Mouse (Mus musculus) NIH3T3 (cell line): ENCODE results near the gene 5330417C22Rik.
"Not testable (repeated sequence)": the region's sequence is repeated elsewhere in the genome, so short reads cannot be mapped to it uniquely, and the experiment has no call there.

Source experiments
- DNase-seq: peaks from one replicate; pipeline ENCODE4 v3.0.0-alpha.2; 2012; ENCODE audit warnings: low read depth

5330417C22Rik gene

DNA sequence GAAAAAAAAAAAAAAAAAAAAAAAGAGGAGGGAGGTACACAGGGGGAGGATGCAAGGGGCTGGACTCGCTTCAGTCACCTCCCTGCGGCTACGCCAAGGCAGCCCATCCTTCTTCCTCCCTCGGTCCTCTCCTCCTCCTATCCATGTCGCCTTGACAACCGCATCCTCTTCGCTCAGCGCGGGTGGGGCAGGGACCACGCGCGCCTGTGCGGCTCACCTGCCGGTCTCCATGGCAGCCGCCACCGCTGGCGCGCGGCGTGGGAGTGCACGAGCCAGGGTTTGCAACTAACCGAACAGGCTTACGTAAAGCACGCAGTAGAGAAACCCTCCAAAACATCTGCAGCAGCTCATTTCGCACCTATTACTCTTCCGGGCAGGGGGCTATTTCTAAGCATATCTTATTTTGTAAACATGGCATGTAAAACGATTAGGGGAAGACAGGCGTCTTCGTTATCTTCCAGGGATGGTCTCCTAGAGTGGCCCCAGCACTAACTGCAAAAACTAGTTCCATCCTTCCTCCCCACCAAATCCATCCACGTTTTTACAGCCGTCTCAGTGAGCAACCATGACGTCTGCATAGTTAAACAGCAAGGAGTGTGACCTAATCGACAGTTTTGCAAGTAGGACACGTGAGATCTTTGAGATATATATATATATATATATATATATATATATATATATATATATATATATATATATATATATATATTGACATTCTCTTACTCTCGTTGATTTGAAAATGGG is at the start of gene 5330417C22Rik:
TSS of gene 5330417C22Rik (minus strand) at position 20 of the 744 bp plus-strand sequence.
- DNase-seq: peak; percentile 13

- no peak for DNase-seq
Measured at GRCm38 (mm10) chr3:108584580-108584979, 48.2 kb upstream of the 5330417C22Rik start.

DNA sequence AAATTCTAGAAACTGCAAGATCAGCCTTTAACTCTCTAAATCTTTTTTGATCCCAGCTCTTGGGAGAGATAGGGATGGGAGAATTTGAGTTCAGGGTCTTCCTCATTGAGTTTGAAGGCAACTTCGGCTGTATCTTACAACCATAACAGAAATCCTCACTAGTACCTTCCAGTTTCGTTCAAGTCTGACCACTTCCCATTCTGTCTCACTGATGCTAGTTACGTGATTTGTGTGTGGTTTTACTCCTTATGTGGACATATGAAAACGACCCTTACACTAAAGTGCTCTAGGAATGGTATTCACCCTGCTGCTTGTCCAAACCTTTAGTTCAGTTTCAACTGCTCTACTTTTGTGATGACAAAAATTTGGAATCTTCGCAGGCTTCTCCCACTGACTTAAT is 37.7 kb upstream of the 5330417C22Rik start:
- no peak for DNase-seq

GRCm38 (mm10) chr3:108572309-108573010 is 36.1 kb upstream of the 5330417C22Rik start:
- DNase-seq: peak; percentile 49

GRCm38 (mm10) chr3:108571443-108572294 is 35.3 kb upstream of the 5330417C22Rik start, which contains the start of gene Taf13:
Taf13 (plus strand) TSS chr3:108571698.
- peak; percentile 98 for DNase-seq

DNA sequence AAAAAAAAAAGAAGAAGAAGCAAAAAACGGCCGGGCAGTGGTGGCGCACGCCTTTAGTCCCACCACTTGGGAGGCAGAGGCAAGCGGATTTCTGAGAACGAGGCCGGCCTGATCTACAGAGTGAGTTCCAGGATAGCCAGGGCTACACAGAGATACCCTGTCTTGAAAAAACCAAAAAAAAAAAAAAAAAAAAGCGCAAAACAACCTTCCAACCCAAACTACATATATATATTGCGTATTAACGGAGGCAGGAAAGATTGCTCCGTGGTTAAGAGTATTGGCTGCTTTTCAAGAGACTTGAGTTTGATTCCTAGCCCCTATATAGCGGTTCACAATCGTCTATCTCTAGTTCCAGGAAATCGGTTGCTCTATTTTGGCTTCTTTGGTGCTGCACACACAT is 34.5 kb upstream of the 5330417C22Rik start:
- DNase-seq: no peak

DNA sequence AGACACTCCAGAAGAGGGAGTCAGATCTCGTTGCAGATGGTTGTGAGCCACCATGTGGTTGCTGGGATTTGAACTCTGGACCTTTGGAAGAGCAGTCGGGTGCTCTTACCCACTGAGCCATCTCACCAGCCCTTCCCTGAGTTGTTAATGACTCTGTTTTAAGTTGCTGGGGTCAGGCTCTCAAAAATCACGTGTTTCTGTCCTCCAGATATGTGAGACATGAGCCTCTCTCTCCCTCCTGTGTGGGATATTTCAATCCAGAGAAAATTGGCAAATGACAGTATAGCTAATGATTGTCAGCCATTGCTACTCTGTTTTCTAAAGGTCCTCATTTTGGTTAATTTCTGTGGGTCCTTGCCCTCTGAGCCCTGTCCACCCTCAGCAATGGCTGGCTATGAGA is 33.3 kb upstream of the 5330417C22Rik start:
- DNase-seq: not testable (repeated sequence)

DNA sequence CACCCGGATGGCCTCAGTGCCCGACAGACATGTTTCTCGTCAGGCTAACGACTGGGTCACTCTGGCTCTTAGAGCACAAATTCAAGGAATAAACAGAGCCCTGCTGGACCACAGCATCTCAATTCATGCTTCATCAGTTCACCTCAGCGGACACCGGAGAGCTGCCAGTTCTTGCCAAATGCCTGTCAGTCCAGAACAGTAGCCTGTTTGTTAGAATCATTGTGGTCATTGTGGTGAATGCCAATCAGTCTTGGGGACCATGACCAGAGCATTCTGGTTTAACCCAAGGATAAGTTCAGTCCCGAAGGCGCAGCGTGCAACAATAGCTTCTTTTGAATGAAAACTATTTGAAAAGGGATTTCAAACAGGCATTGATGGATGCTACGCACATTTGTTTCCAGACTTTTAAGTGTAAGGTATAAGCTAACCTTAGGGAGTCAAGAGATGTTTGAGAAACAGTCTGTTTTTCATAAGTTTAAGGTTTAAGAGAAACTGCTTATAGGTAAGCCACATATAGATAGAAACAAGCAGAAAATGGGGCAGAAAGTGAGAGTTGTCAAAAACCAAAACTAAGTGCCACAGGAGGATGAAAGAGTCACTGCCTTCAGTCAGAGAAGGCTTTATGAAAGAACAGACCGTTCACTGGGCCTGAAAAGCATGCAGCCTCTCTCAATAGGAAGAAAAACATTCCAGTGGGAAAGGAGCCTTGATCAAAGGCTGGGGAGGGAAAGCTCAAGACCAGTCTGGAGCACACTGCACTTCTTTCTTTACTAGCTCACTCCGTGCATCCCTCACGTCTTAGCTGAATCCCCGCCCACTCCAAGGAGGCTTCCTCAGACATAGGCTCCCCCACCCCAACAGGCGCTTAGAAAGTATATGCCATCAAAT is 31.9 kb upstream of the 5330417C22Rik start:
- DNase-seq: no peak

- DNase-seq: peak; percentile 93
Measured at GRCm38 (mm10) chr3:108563309-108563708, 27.0 kb upstream of the 5330417C22Rik start.

- DNase-seq: no peak
Measured at GRCm38 (mm10) chr3:108562777-108563271, 26.5 kb upstream of the 5330417C22Rik start.

DNA sequence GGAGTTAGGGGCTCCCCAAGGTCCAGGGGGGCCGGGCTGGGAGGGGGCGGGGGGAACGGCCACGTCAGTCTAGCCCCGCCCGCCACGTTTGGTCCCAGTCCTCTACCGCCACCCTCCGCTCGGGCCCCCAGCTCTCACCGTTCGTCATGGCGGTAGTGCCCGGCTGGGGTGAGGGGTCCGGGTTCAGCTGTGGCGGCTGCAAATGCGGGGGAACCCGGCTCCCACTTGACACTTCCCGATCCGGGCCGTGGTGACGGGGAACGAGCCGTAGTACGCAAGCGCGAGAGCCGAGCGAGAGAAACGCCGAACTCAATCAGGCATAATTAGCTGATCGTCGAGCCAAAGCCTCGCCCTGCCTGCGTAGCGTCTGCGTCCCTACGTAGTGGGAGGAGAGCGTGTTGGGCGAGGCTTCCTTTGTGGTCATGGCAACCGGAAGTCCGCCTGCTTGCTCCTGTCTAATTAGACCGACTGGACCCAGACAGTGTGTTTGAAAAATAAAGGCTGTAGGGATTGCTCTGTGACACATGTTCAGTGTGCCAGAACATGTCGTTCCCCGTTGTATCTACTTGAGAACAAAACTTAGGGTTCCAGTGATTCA is 25.9 kb upstream of the 5330417C22Rik start, which contains the start of gene Tmem167b:
TSS of gene Tmem167b (minus strand) at position 334 of the 598 bp plus-strand sequence.
- DNase-seq: peak; percentile 98

GRCm38 (mm10) chr3:108557888-108558287 is 21.6 kb upstream of the 5330417C22Rik start:
- DNase-seq: no peak

GRCm38 (mm10) chr3:108554587-108555312 is 18.4 kb upstream of the 5330417C22Rik start:
- peak; percentile 97 for DNase-seq

- DNase-seq: peak; percentile 50
Measured at GRCm38 (mm10) chr3:108554111-108554561, 17.8 kb upstream of the 5330417C22Rik start.

DNA sequence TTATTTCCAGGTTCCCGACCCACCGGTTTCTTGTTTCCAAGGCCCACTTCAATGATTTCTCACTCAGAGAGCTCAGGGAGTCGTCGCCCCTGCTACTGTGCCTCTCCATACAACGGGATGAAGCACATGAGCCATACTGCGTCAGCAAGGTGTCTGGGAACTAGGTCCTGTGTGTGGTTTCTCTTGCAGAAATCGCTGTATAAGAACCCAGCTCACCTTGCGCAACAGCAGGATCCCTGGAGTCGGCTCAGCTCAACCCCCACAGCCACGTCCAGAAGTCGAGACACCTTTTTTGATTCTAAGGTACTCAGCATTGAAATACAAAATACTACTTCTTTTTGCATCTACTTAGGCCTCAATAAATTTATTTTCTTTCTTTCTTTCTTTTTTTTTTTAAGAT is 6.0 kb upstream of the 5330417C22Rik start:
- no peak for DNase-seq

DNA sequence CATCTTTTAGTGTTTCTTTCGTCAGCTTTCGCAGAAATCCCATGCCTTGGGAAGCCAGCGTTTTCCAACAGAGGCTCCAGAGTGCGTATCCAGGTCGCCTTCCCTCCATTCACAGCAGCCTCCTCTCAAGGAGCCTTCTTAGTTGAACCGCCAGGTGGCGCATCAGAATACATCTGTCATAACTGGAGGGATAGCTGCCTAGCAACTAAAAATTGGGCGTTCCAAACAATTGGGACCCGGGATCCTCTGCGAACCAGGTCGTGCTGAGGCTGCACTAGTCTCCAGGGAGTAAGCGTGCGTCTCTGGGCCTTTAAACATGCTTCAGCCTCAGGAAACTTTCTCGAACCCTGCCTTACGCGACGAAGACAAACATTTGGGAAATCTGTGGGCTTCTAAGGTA is 967 bp upstream of the 5330417C22Rik start:
- DNase-seq: peak; percentile 93

- DNase-seq: no peak
Measured at GRCm38 (mm10) chr3:108535896-108536516, 330 bp downstream of the 5330417C22Rik start.

- no peak for DNase-seq
Measured at GRCm38 (mm10) chr3:108533951-108534350, 2.4 kb downstream of the 5330417C22Rik start, which contains the start of gene 1700013F07Rik. 1700013F07Rik (plus strand) TSS chr3:108534150.
